Mouse (Mus musculus) embryonic fibroblast, embryonic 13.5 days (primary cell): Measurements from ENCODE around the gene Ccdc70. TPM values are rescaled to one million over a fixed set of nuclear protein-coding genes. Genes with fewer than 3 reads are reported as not detected.

Experiments
- H3K27ac ChIP-seq: 2 replicates; pipeline ENCODE4 v1.5.1; 2012; ENCODE audit warnings: low read length, control low read depth, inconsistent platforms; ENCODE audit not compliant: insufficient read depth
- H3K4me1 ChIP-seq: 2 replicates; pipeline ENCODE4 v1.6.1; 2011; ENCODE audit warnings: low read length; ENCODE audit not compliant: control insufficient read depth, insufficient read depth
- H3K4me3 ChIP-seq: 2 replicates; pipeline ENCODE4 v1.5.1; 2011; ENCODE audit warnings: mild to moderate bottlenecking, control low read depth, low read length; ENCODE audit not compliant: insufficient read depth
- CTCF ChIP-seq: IDR thresholded peaks from 2 replicates; pipeline ENCODE4 v1.5.1; 2011; ENCODE audit warnings: mild to moderate bottlenecking, control low read depth, low read length, moderate library complexity, borderline replicate concordance; ENCODE audit not compliant: insufficient read depth
- POLR2A ChIP-seq: IDR thresholded peaks from 2 replicates; pipeline ENCODE4 v1.6.1; 2011; ENCODE audit warnings: low read depth, mild to moderate bottlenecking, control low read depth, low read length, moderate library complexity
- polyA plus RNA-seq: library from polyadenylated mRNA; stranded (reverse); fragments of >200 nt; gene quantifications from 2 replicates; pipeline ENCODE4 v1.2.4, GENCODE M21; 2011; ENCODE audit warnings: low read depth; ENCODE audit not compliant: missing spikeins, insufficient read length

Gene Ccdc70
- polyA plus RNA-seq, 1 experiment, result not detected

- Histone ChIP-seq H3K4me3 (no peak overlapping the region), H3K4me1 (no peaks in the 10 kb centered on the region), H3K27ac (no peak overlapping the region)
- TF ChIP-seq CTCF (no peak), POLR2A (no peak)
Measured at GRCm38 (mm10) chr8:22022244-22022643, 52.7 kb downstream of the Ccdc70 start.

Other genes starting within 250 kb of the Ccdc70 start
- not detected in 2 replicates for gene Defa24, start 235.3 kb upstream of the Ccdc70 start, polyA plus RNA-seq
- gene Defb50, start 146.2 kb upstream of the Ccdc70 start, polyA plus RNA-seq, result not detected in 2 replicates
- gene Defb2, start 129.8 kb upstream of the Ccdc70 start, polyA plus RNA-seq, result not detected in 2 replicates
- gene Defb10, start 110.9 kb upstream of the Ccdc70 start, polyA plus RNA-seq, result not detected in 2 replicates
- not detected in 2 replicates for gene Defb9, start 84.4 kb upstream of the Ccdc70 start, polyA plus RNA-seq
- gene Defb11, start 63.4 kb upstream of the Ccdc70 start, polyA plus RNA-seq, result not detected in 2 replicates
- not detected in 2 replicates for gene Defb15, start 37.1 kb upstream of the Ccdc70 start, polyA plus RNA-seq
- gene Defb35, start 31.4 kb upstream of the Ccdc70 start, polyA plus RNA-seq, result not detected in 2 replicates
- gene Defb13, start 23.0 kb upstream of the Ccdc70 start, polyA plus RNA-seq, result not detected in 2 replicates
- gene Fam90a1a, start 11.1 kb upstream of the Ccdc70 start, polyA plus RNA-seq, result not detected in 2 replicates
- not detected in 2 replicates for gene Atp7b, start 90.5 kb downstream of the Ccdc70 start, polyA plus RNA-seq
- gene Alg11, start 90.9 kb downstream of the Ccdc70 start, polyA plus RNA-seq, result 33.8 and 34.8 TPM in 2 replicates
- not detected in 2 replicates for gene Nek5, start 155.3 kb downstream of the Ccdc70 start, polyA plus RNA-seq
- 3.7 and 4.3 TPM in 2 replicates for gene Nek3, start 196.7 kb downstream of the Ccdc70 start, polyA plus RNA-seq
- gene Ckap2, start 216.0 kb downstream of the Ccdc70 start, polyA plus RNA-seq, result 57.2 and 63.5 TPM in 2 replicates
- 29.0 and 43.9 TPM in 2 replicates for gene Vps36, start 223.0 kb downstream of the Ccdc70 start, polyA plus RNA-seq